Mouse (Mus musculus): ENCODE data around the gene Faap20. TPM values are rescaled to one million over a fixed set of nuclear protein-coding genes. Genes with fewer than 3 reads are reported as not detected.

Gene Faap20
- polyA plus RNA-seq, 1 experiment from 2014 or later: 87.8 TPM

GRCm38 (mm10) chr4:155295996-155296395 lies 46.4 kb downstream of the Faap20 start:
- Histone ChIP-seq H3K9me3 (replicated peaks; ENCODE audit: control insufficient read depth, low read length) (no peaks in the 10 kb centered on the region), H3K36me3 (replicated peaks; ENCODE audit: control insufficient read depth, insufficient read depth, low read depth, low read length) (no peaks in the 10 kb centered on the region), H3K27ac (replicated peaks; ENCODE audit: low read depth, low read length) (no peak overlapping the region), H3K4me1 (ENCODE audit: control insufficient read depth, insufficient read depth, low read length) (no peaks in the 10 kb centered on the region), H3K4me3 (ENCODE audit: low read depth, low read length) (no peak overlapping the region), H3K27me3 (ENCODE audit: control insufficient read depth, insufficient read depth, low read length) (no peaks in the 10 kb centered on the region), H3K9ac (replicated peaks; ENCODE audit: low read length) (no peak overlapping the region), H3K4me2 (ENCODE audit: low read depth, low read length) (no peak overlapping the region)
- ATAC-seq (replicated peaks; ENCODE audit: insufficient number of reproducible peaks, low FRiP score, low TSS enrichment, low read depth) (no peak), DNase-seq (ENCODE audit: low spot score) (no peak)
- WGBS: 76% methylated on average over 4 of the region's 4 CpGs

- H3K4me3 ChIP-seq (ENCODE audit: low read depth, low read length): no peak overlapping the region
Measured at GRCm38 (mm10) chr4:155297057-155297456, 47.5 kb downstream of the Faap20 start.

GRCm38 (mm10) chr4:155298826-155299225 lies 49.2 kb downstream of the Faap20 start:
- H3K9me3 ChIP-seq (replicated peaks; ENCODE audit: control insufficient read depth, low read length): no peaks in the 10 kb centered on the region
- DNase-seq (ENCODE audit: low spot score) (no peak), ATAC-seq (replicated peaks; ENCODE audit: insufficient number of reproducible peaks, low FRiP score, low TSS enrichment, low read depth) (no peak)
- no peaks in the 10 kb centered on the region for H3K27me3 ChIP-seq (ENCODE audit: control insufficient read depth, insufficient read depth, low read length)
- H3K36me3 ChIP-seq (replicated peaks; ENCODE audit: control insufficient read depth, insufficient read depth, low read depth, low read length): no peaks in the 10 kb centered on the region
- H3K4me2 ChIP-seq (ENCODE audit: low read depth, low read length): no peak overlapping the region
- no peaks in the 10 kb centered on the region for H3K4me1 ChIP-seq (ENCODE audit: control insufficient read depth, insufficient read depth, low read length)
- no peak overlapping the region for H3K4me3 ChIP-seq (ENCODE audit: low read depth, low read length)
- no peak overlapping the region for H3K9ac ChIP-seq (replicated peaks; ENCODE audit: low read length)
- 73% methylated on average over 4 of the region's 4 CpGs for WGBS
- no peak overlapping the region for H3K27ac ChIP-seq (replicated peaks; ENCODE audit: low read depth, low read length)

More at GRCm38 (mm10) chr4:155297057-155297456, 47.5 kb downstream of the Faap20 start:
- DNase-seq (ENCODE audit: low spot score): peak; percentile 65
- no peaks in the 10 kb centered on the region for H3K9me3 ChIP-seq (replicated peaks; ENCODE audit: control insufficient read depth, low read length)
- ATAC-seq (replicated peaks; ENCODE audit: insufficient number of reproducible peaks, low FRiP score, low TSS enrichment, low read depth): no peak
- H3K27me3 ChIP-seq (ENCODE audit: control insufficient read depth, insufficient read depth, low read length): no peaks in the 10 kb centered on the region
- WGBS: 44% methylated on average over 2 of the region's 2 CpGs
- H3K4me1 ChIP-seq (ENCODE audit: control insufficient read depth, insufficient read depth, low read length): no peaks in the 10 kb centered on the region
- H3K36me3 ChIP-seq (replicated peaks; ENCODE audit: control insufficient read depth, insufficient read depth, low read depth, low read length): no peaks in the 10 kb centered on the region
- H3K27ac ChIP-seq (replicated peaks; ENCODE audit: low read depth, low read length): no peak overlapping the region
- no peak overlapping the region for H3K4me2 ChIP-seq (ENCODE audit: low read depth, low read length)
- no peak overlapping the region for H3K9ac ChIP-seq (replicated peaks; ENCODE audit: low read length)

GRCm38 (mm10) chr4:155300421-155301097 lies 51.0 kb downstream of the Faap20 start:
- H3K4me3 ChIP-seq (ENCODE audit: low read depth, low read length): no peak overlapping the region
- no peak overlapping the region for H3K4me2 ChIP-seq (ENCODE audit: low read depth, low read length)
- 84% methylated on average over 21 of the region's 21 CpGs for WGBS
- H3K27ac ChIP-seq (replicated peaks; ENCODE audit: low read depth, low read length): no peak overlapping the region
- H3K9me3 ChIP-seq (replicated peaks; ENCODE audit: control insufficient read depth, low read length): no peaks in the 10 kb centered on the region
- no peaks in the 10 kb centered on the region for H3K27me3 ChIP-seq (ENCODE audit: control insufficient read depth, insufficient read depth, low read length)
- H3K36me3 ChIP-seq (replicated peaks; ENCODE audit: control insufficient read depth, insufficient read depth, low read depth, low read length): no peaks in the 10 kb centered on the region
- no peak overlapping the region for H3K9ac ChIP-seq (replicated peaks; ENCODE audit: low read length)
- ATAC-seq (replicated peaks; ENCODE audit: insufficient number of reproducible peaks, low FRiP score, low TSS enrichment, low read depth): no peak
- no peak for DNase-seq (ENCODE audit: low spot score)
- H3K4me1 ChIP-seq (ENCODE audit: control insufficient read depth, insufficient read depth, low read length): no peaks in the 10 kb centered on the region

- Histone ChIP-seq H3K27me3 (ENCODE audit: control insufficient read depth, insufficient read depth, low read length) (no peaks in the 10 kb centered on the region), H3K36me3 (replicated peaks; ENCODE audit: control insufficient read depth, insufficient read depth, low read depth, low read length) (no peaks in the 10 kb centered on the region), H3K9ac (replicated peaks; ENCODE audit: low read length) (no peak overlapping the region), H3K27ac (replicated peaks; ENCODE audit: low read depth, low read length) (no peak overlapping the region), H3K4me3 (ENCODE audit: low read depth, low read length) (no peak overlapping the region), H3K4me2 (ENCODE audit: low read depth, low read length) (no peak overlapping the region), H3K4me1 (ENCODE audit: control insufficient read depth, insufficient read depth, low read length) (no peaks in the 10 kb centered on the region), H3K9me3 (replicated peaks; ENCODE audit: control insufficient read depth, low read length) (no peaks in the 10 kb centered on the region)
- 88% methylated on average over 7 of the region's 7 CpGs for WGBS
- ATAC-seq (replicated peaks; ENCODE audit: insufficient number of reproducible peaks, low FRiP score, low TSS enrichment, low read depth) (no peak), DNase-seq (ENCODE audit: low spot score) (no peak)
Measured at GRCm38 (mm10) chr4:155301098-155301447, 51.5 kb downstream of the Faap20 start.

GRCm38 (mm10) chr4:155301965-155302364 lies 52.4 kb downstream of the Faap20 start:
- WGBS: 51% methylated on average over 4 of the region's 4 CpGs

GRCm38 (mm10) chr4:155304508-155305096 lies 55.0 kb downstream of the Faap20 start:
- 91% methylated on average over 7 of the region's 7 CpGs for WGBS
- H3K9ac ChIP-seq (replicated peaks; ENCODE audit: low read length): no peak overlapping the region
- no peaks in the 10 kb centered on the region for H3K9me3 ChIP-seq (replicated peaks; ENCODE audit: control insufficient read depth, low read length)
- DNase-seq (ENCODE audit: low spot score): no peak
- H3K36me3 ChIP-seq (replicated peaks; ENCODE audit: control insufficient read depth, insufficient read depth, low read depth, low read length): no peaks in the 10 kb centered on the region
- H3K4me3 ChIP-seq (ENCODE audit: low read depth, low read length): no peak overlapping the region
- no peak for ATAC-seq (replicated peaks; ENCODE audit: insufficient number of reproducible peaks, low FRiP score, low TSS enrichment, low read depth)
- H3K4me1 ChIP-seq (ENCODE audit: control insufficient read depth, insufficient read depth, low read length): no peaks in the 10 kb centered on the region; the same call in 1 of the 2 replicates
- no peaks in the 10 kb centered on the region for H3K27me3 ChIP-seq (ENCODE audit: control insufficient read depth, insufficient read depth, low read length)
- no peak overlapping the region for H3K27ac ChIP-seq (replicated peaks; ENCODE audit: low read depth, low read length)
- no peak overlapping the region for H3K4me2 ChIP-seq (ENCODE audit: low read depth, low read length)

More at GRCm38 (mm10) chr4:155301965-155302364, 52.4 kb downstream of the Faap20 start:
- Histone ChIP-seq H3K4me2 (ENCODE audit: low read depth, low read length) (no peak overlapping the region), H3K9me3 (replicated peaks; ENCODE audit: control insufficient read depth, low read length) (no peaks in the 10 kb centered on the region), H3K9ac (replicated peaks; ENCODE audit: low read length) (0 out of 2 replicates have a peak overlapping the region, but pooled peaks have one; percentile 7), H3K4me1 (ENCODE audit: control insufficient read depth, insufficient read depth, low read length) (no peaks in the 10 kb centered on the region; the same call in 1 of the 2 replicates), H3K4me3 (ENCODE audit: low read depth, low read length) (no peak overlapping the region), H3K27ac (replicated peaks; ENCODE audit: low read depth, low read length) (no peak overlapping the region), H3K27me3 (ENCODE audit: control insufficient read depth, insufficient read depth, low read length) (no peaks in the 10 kb centered on the region), H3K36me3 (replicated peaks; ENCODE audit: control insufficient read depth, insufficient read depth, low read depth, low read length) (no peaks in the 10 kb centered on the region)
- DNase-seq (ENCODE audit: low spot score): no peak
- ATAC-seq (replicated peaks; ENCODE audit: insufficient number of reproducible peaks, low FRiP score, low TSS enrichment, low read depth): no peak

GRCm38 (mm10) chr4:155305531-155306031 lies 56.0 kb downstream of the Faap20 start:
- Histone ChIP-seq H3K9me3 (replicated peaks; ENCODE audit: control insufficient read depth, low read length) (no peaks in the 10 kb centered on the region), H3K4me1 (ENCODE audit: control insufficient read depth, insufficient read depth, low read length) (no peaks in the 10 kb centered on the region; the same call in 1 of the 2 replicates), H3K9ac (replicated peaks; ENCODE audit: low read length) (no peak overlapping the region), H3K27ac (replicated peaks; ENCODE audit: low read depth, low read length) (no peak overlapping the region), H3K4me3 (ENCODE audit: low read depth, low read length) (no peak overlapping the region), H3K4me2 (ENCODE audit: low read depth, low read length) (no peak overlapping the region), H3K36me3 (replicated peaks; ENCODE audit: control insufficient read depth, insufficient read depth, low read depth, low read length) (no peaks in the 10 kb centered on the region), H3K27me3 (ENCODE audit: control insufficient read depth, insufficient read depth, low read length) (no peaks in the 10 kb centered on the region)
- no peak for ATAC-seq (replicated peaks; ENCODE audit: insufficient number of reproducible peaks, low FRiP score, low TSS enrichment, low read depth)
- DNase-seq (ENCODE audit: low spot score): no peak
- 53% methylated on average over 8 of the region's 8 CpGs for WGBS
